Mouse (Mus musculus) erythroblast, embryonic 14.5 days (primary cell): ENCODE measurements around the gene Lrrc63.

Experiments
- GATA1 ChIP-seq: IDR thresholded peaks from 2 replicates; pipeline ENCODE4 v1.6.1; 2012; ENCODE audit warnings: low read length, inconsistent platforms, mixed read lengths
- TAL1 ChIP-seq: IDR thresholded peaks from 3 replicates; pipeline ENCODE4 v1.6.1; 2012; ENCODE audit warnings: low read length, inconsistent platforms, mixed read lengths

DNA sequence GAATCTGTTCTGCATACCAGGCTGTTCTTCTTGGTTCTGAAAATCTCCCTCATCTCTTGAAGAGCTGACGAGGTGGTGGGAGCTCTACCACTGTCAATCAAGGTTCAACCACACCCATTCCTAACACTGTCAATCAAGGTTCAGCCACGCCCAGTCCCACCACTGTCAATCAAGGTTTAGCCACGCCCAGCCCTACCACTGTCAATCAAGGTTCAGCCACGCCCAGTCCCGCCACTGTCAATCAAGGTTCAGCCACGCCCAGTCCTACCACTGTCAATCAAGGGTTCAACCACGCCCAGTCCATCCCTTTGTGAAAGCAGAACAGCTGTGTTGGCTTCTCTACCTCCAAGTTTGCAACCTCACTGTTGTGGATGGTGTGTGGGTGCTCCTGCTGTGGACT lies 66.2 kb downstream of the Lrrc63 start:
- TF ChIP-seq TAL1: no peak
- TF ChIP-seq GATA1: no peak
